Mouse (Mus musculus) cerebral cortex, adult 2 months (tissue): Measurements from ENCODE around the gene Neo1.

ENCODE experiments used
- WGBS: fragments of 180-500 bp; shearing (Covaris S2); methylation state at CpG from one replicate; pipeline ENCODE4 v1.1.7; 2018; 5-methylcytosine and 5-hydroxymethylcytosine counted together

Neo1 gene

DNA sequence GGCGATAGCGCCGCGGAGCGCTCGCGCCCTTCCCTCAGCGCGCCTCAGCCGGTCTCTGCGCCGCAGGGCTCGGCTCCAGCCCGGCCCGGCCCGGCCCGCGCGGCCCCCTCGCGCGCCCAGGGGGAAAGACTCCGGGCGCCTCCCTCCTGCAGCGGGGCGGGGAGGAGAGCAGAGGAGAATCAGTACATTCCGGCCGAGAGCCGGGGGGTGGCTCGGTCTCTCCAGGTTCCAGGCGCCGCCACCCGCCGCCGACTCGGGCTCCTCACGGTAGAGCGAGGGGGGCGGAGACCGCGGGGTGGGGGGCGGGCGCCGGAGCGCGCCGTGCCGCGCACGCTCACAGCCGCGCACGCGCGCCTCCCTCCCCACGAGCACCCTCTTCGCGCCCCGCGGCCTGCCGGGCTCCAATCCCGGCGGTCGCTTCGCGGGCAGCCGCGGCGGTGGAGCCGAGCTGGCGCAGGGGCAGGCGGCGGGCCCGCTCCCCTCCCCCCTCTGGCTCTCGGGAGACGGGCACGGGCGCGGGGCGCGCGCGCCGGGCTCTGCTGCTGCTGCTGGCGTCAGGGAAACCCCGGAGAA lies at the start of gene Neo1:
TSS of gene Neo1 (minus strand) at position 283 of the 573 bp plus-strand sequence.
- WGBS: 1% methylated on average over 57 of the region's 86 CpGs

DNA sequence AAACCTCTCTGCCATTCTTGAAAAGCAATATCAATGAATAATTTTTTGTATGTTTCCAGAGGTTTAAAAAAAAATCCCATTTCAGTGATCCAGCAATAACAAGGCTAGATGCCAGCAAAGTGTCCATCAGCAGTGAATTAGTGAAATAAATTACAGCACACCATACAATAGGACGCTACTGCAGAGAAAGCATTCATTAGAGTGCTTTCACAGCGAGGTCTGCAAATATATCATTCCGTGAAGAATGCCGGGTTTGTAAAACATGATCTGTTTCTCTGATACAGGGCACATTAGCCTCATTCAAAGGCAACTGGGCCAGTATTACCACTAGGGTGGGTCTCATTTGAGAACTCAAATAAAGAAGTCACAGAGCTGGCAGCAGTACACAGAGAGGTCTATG lies 39.4 kb upstream of the Neo1 start:
- 75% methylated on average over 4 of the region's 4 CpGs for WGBS

GRCm38 (mm10) chr9:59073887-59074286 lies 37.6 kb upstream of the Neo1 start:
- WGBS: 83% methylated on average over 4 of the region's 4 CpGs

DNA sequence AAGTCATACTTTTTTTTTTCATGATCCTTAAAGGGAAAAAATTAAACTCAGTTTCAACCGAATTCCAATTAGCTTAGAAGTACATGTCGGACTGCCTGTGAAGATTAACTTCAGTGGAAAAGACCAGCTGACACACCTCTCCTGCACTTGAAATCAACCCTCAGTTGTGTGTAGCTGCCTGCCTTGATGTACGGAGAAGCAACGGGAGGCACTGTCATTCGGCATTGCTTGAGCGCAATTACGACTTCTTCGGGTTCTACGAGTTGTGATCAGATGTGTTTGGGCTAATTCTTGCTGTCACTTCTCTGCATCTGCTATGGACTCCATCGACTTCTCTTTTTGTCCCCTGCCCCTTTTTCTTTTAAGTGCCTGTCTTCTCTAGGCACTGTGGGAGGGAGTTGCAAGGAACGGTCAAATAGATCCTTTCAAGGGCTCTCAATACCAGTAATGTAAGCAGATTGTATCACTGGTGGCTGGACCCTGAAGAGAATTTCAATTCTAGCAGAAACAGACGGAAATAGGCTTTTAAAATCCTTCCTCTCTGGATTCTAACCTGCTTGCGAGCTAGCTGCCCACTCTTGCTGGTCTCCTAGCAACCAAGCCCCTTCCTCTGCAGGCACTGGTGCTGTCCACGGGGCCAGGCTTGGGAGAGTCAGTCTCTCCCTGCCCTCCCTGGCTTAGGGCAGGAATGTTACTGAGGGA lies 36.0 kb upstream of the Neo1 start:
- 29% methylated on average over 14 of the region's 14 CpGs for WGBS

DNA sequence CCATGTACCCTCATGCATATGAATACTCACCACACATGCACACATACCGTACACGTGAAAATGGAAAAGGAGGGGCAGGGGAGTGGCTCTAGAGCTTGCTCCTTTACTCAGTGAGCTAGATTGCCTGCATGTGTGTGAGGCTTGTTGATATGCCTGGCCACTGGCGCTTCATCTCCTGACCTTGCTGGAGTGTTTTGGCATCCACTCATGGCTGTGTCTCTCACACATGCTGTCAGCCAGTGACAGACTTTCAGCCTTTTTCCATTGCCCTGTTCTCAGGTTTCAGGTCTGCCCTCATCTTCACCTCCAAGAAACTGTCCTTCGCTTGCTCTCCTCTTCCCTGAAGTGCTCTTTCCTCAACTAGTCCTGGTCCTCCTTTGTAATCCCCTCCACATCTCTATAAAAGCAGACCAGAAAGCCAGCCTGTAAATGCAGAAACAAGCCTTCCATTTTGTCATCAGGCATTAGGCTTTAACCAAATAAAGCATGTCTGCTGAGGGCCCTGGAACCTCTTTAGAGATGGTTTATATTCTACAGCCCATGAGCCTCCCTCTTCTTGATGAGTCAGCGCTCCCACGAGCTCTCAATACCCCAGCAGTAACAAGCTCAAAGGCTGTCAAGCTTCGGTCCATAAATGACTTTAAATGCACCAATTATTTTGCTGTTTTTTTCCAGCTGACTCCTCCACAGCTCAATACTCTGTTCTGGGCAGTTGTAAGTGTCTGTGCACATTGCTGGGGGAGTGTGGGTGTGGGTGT lies 35.2 kb upstream of the Neo1 start:
- 61% methylated on average over 7 of the region's 7 CpGs for WGBS

GRCm38 (mm10) chr9:59070216-59070615 lies 34.0 kb upstream of the Neo1 start:
- 87% methylated on average over 4 of the region's 4 CpGs for WGBS

GRCm38 (mm10) chr9:59065616-59066301 lies 29.5 kb upstream of the Neo1 start:
- 92% methylated on average over 6 of the region's 6 CpGs for WGBS

GRCm38 (mm10) chr9:59062409-59062808 lies 26.2 kb upstream of the Neo1 start:
- WGBS: 85% methylated on average over 4 of the region's 4 CpGs

GRCm38 (mm10) chr9:59060026-59060605 lies 23.9 kb upstream of the Neo1 start:
- WGBS: 61% methylated on average over 9 of the region's 9 CpGs

GRCm38 (mm10) chr9:59059158-59059557 lies 22.9 kb upstream of the Neo1 start:
- WGBS: 80% methylated on average over 6 of the region's 6 CpGs

DNA sequence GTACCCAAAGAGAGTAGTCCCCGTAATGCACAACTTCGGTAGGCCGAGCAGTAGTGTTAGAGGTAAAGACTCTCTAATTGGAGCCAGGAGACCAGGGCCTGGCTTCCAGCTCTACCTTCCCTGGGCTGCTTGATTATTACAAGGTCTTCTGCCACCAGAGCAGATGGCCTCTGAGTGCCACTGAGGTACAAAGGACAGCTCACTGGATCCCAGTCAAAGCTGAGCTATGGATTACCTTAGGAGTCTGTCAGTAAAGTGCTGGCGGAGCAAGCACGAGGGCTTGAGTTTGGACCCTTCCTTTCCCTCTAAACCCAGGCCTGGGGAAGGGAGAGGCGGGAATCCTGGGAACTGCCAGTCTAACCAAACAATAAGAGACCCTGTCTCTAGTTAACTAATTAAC lies 21.8 kb upstream of the Neo1 start:
- 92% methylated on average over 6 of the region's 6 CpGs for WGBS

- 69% methylated on average over 8 of the region's 8 CpGs for WGBS
Measured at GRCm38 (mm10) chr9:59056281-59056680, 20.0 kb upstream of the Neo1 start.

DNA sequence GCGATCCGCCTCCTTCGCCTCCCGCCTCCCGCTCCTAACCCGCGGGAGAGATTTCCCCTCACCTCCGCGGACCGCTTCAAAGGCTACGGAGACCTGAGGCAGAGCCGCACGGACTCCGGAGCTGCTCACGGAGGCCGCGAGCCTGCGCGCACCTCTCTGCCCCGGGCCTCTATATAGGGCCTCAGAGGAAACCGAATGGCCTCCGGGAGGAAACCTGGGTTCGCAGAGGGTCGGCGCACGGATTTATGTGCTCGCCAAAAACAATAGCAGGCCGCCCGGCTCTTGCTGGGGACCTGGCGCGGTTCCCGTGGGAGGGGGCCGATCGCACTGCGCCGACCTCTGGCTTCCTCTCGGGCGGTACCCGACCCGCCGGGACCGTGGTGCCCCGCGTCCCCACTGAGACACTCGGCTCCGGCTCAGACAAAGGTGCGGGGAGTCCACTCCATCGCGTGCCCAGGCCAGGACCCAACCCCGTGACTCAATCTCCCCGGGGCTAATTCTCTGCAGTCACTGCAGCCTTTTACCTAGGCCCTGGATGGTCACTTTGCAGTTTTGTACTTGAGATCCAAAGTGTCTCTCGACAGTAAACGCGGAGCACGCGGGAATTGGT lies 596 bp upstream of the Neo1 start:
- WGBS: under 1% methylated on average over 56 of the region's 56 CpGs

DNA sequence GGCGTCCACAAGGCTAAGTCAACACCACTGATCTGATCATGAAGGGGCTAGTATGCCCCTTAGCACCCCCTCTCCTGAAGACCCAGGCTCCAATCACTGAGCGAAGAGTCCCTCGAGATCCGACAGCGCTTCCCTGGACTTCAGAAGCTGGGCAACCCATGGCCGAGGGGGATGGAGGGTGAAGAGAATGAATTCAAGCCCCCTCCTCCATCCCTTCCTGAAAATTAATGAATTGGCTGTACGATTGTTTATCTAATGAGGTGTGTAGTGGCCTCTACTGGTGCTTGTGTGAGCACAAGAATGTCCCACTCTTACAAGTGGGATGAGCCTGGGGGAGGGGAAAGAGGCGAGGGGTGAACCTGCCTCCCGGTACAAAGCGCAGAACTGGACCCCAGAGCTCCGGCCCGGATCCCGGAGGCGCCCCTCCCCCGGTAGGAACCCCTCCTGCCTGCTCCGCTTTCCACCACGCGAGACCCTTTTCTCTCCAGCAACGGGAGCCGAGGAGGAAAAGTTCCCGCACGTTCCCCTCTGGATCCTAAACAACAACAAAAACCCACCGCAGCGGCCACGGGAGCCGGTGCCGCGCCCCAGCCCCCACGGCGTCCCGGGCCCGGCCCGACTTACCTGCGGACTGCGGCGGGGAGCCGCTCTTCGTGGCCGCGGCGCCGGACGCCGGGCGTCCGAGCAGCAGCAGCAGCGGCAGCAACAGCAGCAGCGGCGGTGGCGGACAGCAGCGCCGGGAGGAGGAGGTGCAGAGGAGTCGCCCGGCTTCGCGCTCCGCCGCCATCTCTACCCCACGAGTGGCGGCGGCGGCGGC lies 691 bp downstream of the Neo1 start:
- WGBS: under 1% methylated on average over 63 of the region's 63 CpGs

- 26% methylated on average over 5 of the region's 5 CpGs for WGBS
Measured at GRCm38 (mm10) chr9:59034836-59035235, 1.4 kb downstream of the Neo1 start.

DNA sequence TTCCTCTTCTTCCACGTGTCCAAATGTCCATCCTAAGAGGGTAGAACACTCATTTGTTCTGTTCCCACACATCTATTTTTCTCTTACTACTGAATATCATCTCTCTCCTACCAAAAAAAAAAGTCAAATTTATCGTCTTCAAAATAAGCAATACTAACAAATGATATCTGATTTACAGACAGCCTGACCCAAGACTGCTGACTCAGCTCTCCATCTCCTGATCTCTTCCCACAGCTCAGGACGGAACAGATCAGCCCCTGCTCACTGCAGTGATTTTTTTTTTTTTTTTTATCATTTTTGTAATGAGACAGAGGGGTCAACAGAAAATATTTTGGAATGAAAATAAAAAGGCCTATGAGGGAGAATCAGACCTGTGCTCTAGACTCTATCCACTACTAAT lies 2.7 kb downstream of the Neo1 start:
- WGBS: 49% methylated on average over 3 of the region's 3 CpGs

GRCm38 (mm10) chr9:59024245-59024844 lies 11.9 kb downstream of the Neo1 start:
- 75% methylated on average over 4 of the region's 4 CpGs for WGBS

DNA sequence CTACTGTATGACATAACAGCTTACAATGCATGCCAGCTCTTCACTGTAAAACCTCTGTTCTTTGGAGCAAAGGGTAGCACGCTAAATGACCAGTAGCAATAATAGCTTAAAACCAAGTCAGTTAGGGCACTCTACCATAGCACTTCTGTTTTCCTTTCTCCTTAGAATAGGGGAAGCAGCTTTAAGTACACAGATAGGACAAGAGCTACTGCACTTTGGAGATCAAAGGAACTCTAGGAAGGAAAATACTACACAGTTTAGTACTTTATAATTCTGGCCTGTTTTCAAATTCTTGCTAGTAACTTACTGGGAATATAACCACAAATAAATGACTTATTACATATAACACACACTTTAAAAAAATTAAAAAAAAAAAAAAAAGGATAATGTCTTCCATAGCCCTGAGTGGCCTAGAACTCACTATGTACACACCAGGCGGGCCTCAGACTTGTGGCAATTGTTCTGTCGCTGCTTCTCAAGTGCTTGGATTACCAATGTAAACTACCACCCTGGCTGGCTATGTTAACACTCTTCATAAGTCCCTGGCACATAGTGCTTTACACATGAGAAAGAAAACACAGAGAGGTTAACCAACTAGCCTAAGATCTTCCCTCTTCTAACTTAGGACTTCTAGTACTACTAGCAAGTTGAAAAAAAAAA lies 20.1 kb downstream of the Neo1 start:
- WGBS: 83% methylated on average over 3 of the region's 3 CpGs

DNA sequence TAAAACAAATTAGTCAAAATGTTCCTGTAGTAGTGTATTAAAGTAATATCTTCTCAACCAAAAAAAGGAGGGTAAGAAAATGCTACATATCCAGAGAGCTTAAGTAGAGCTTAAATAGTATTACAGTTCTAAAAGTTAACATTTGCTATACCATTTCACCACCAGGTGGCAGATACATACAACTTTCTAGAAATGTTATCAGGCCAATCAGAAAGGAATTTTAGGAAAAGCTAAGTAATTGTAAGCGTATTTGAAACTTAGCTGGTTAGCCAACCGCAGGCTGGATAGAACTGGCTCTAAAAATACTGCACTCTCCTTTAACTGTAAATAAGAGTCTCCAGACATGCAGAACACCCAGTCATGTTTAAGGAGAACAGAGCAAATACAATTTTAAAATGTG lies 22.9 kb downstream of the Neo1 start:
- WGBS: 2% methylated on average over 2 of the region's 2 CpGs
